Mouse (Mus musculus) mouse trophoblast stem cell (cell line): ENCODE data around the gene 2410141K09Rik.
"Not testable (repeated sequence)": the region's sequence is repeated elsewhere in the genome, so short reads cannot be mapped to it uniquely, and the experiment has no call there.

ENCODE experiments used
- in situ Hi-C, 2 experiments: fragments of 300-500 bp; cut with MseI, MboI; formaldehyde crosslinking; loops; 2 replicates in 1 of 2; 3 replicates in 1 of 2; pipeline ENCODE4 v1.15.1; 2025

2410141K09Rik gene

GRCm38 (mm10) chr13:66441018-66441417, at the start of gene 2410141K09Rik:
Gene 2410141K09Rik (minus strand): TSS chr13:66441118.
- in situ Hi-C loops = not testable (repeated sequence)

GRCm38 (mm10) chr13:66426858-66427257, 14.1 kb downstream of the 2410141K09Rik start:
- in situ Hi-C loops = not testable (repeated sequence)

DNA sequence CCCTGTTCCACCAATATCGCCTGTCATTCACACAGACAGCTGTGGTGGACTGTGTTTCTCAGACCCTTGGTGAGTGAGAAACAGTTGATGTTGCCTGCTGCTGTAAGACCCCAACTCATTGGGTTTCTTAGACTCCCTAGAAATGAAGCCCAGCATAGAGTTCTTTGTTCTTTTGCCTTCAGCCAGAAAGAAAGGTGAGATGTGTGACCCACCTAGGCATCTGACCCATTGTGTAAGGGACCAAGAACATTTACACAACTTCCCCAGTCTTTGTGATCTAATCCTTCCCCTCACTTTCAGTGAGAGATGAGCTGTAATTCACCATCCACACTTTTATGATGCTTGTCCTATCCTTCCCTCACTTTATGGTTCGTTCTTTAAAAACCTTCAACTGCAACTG, 26.0 kb downstream of the 2410141K09Rik start:
- in situ Hi-C loops = not testable (repeated sequence)
